Mouse (Mus musculus) CD4-positive naive resting alpha-beta T cell, adult 76 days (primary cell): ENCODE results near the gene Krt13. TPM values are rescaled to one million over a fixed set of nuclear protein-coding genes. Genes with fewer than 3 reads are reported as not detected.

ENCODE experiments used
- total RNA-seq: library from RNA; stranded (reverse); gene quantifications from one replicate; pipeline ENCODE4 v1.2.4, GENCODE M21; 2023

The Krt13 gene
- total RNA-seq = not detected

DNA sequence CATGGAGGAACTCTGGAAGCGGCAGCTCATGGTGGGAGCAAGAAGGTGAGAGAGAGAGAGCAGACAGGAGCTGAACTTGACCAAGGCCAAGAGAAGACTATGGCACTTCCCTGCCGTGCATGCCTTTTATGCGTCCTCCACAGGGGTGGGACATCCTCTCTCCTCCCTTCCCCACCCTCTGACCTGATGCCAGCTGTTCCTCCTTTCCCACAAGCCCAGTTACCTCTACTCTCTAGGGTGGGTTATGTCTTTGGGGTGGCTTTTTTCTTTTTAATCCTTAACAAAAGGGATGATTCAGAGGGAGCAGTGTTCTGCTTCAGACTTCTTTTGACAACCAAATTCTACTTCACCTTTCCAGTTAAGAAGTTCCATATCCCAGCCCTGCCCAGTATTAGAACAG is at the start of gene Krt13:
TSS of gene Krt13 (minus strand) at position 101 of the 400 bp plus-strand sequence.

GRCm38 (mm10) chr11:100148615-100149330 is 27.4 kb upstream of the Krt13 start, which contains the start of gene Krt19:
Krt19 (minus strand) TSS chr11:100148665.

DNA sequence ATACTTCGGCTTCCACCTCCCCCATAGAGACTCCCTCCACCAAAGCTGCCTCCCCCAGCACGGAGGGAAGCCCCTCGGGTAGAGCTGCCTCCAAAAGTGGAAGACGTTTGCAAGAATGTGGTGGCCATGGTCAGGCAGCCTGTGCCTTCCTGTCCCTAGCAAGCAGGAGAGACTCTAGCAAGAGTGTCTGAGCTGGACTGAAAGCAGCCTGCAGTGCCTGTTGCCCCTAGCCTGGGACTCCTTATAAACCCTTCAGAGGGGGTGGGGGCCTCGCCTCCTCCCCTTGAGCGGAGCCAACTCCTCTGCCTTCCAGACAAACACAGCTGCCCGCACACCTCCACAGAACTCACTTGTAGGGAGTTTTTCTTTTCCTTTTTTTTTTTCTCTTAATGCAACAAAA is 14.4 kb upstream of the Krt13 start, which contains the start of gene Krt15:
TSS of gene Krt15 (minus strand) at position 198 of the 400 bp plus-strand sequence.

GRCm38 (mm10) chr11:100105576-100106122 is 15.7 kb downstream of the Krt13 start, which contains the start of gene Krt36:
Krt36 (minus strand) TSS chr11:100105626.

GRCm38 (mm10) chr11:100096141-100096540 is 25.2 kb downstream of the Krt13 start, which contains the start of gene Krt35:
Krt35 (minus strand) TSS chr11:100096241.

DNA sequence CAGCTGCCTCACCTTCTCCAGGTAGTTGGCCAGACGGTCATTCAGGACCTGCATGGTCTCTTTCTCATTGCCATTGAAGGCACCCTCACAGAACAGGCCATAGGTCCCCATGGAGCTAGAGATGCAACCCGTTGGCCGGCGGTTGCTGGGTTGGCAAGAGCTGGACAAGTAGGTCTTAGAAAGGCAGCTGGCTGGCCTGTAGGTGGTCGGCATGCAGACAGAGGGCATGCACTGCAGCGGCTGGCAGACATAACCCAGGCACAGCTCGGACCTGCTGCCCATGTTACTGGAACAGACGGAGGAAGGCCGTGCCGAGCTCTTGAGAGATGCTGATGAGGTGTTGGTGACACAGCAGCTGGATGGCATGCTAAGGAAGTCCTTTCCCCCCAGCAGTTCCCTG is 33.5 kb downstream of the Krt13 start, which contains the start of gene Krt32:
TSS of gene Krt32 (minus strand) at position 366 of the 400 bp plus-strand sequence.

Other genes with a start within 250 kb of the Krt13 start
- not detected for gene Krtap9-1, start 248.2 kb downstream of the Krt13 start, total RNA-seq
- not detected for gene Gm11567, start 242.4 kb downstream of the Krt13 start, total RNA-seq
- gene Krtap31-1, start 213.6 kb downstream of the Krt13 start, total RNA-seq = not detected
- gene Gm11565, start 206.8 kb downstream of the Krt13 start, total RNA-seq = not detected
- gene Krtap31-2, start 185.3 kb downstream of the Krt13 start, total RNA-seq = not detected
- not detected for gene Krtap9-5, start 173.1 kb downstream of the Krt13 start, total RNA-seq
- gene Krtap29-1, start 142.5 kb downstream of the Krt13 start, total RNA-seq = not detected
- gene Krtap16-1, start 135.0 kb downstream of the Krt13 start, total RNA-seq = not detected
- not detected for gene Krtap17-1, start 127.6 kb downstream of the Krt13 start, total RNA-seq
- gene Krt33a, start 105.4 kb downstream of the Krt13 start, total RNA-seq = not detected
- not detected for gene Krt33b, start 91.7 kb downstream of the Krt13 start, total RNA-seq
- not detected for gene Krt34, start 80.0 kb downstream of the Krt13 start, total RNA-seq
- not detected for gene Krt31, start 71.0 kb downstream of the Krt13 start, total RNA-seq
- gene Krt32, start 33.3 kb downstream of the Krt13 start, total RNA-seq = not detected
- gene Krt35, start 25.3 kb downstream of the Krt13 start, total RNA-seq = not detected
- gene Krt36, start 15.9 kb downstream of the Krt13 start, total RNA-seq = not detected
- gene Krt15, start 14.4 kb upstream of the Krt13 start, total RNA-seq = not detected
- not detected for gene Krt19, start 27.1 kb upstream of the Krt13 start, total RNA-seq
- gene Krt9, start 71.7 kb upstream of the Krt13 start, total RNA-seq = not detected
- gene Krt14, start 86.0 kb upstream of the Krt13 start, total RNA-seq = not detected
- not detected for gene Krt16, start 127.3 kb upstream of the Krt13 start, total RNA-seq
- gene Krt17, start 139.5 kb upstream of the Krt13 start, total RNA-seq = not detected
- gene Krt42, start 148.3 kb upstream of the Krt13 start, total RNA-seq = not detected
- 2,467 TPM for gene Eif1, start 198.3 kb upstream of the Krt13 start, total RNA-seq
- not detected for gene Gast, start 212.8 kb upstream of the Krt13 start, total RNA-seq
- gene Hap1, start 234.6 kb upstream of the Krt13 start, total RNA-seq = 1.2 TPM